Mouse (Mus musculus): ENCODE data around the gene Stx8. TPM values are rescaled to one million over a fixed set of nuclear protein-coding genes. Genes with fewer than 3 reads are reported as not detected.

Stx8 gene
- polyA plus RNA-seq, 1 experiment from 2014 or later = 74.1 TPM

- H3K27me3 ChIP-seq = no peaks in the 10 kb centered on the region; the same call in 1 of the 2 replicates
- no peak overlapping the region for H3K4me2 ChIP-seq
- no peaks in the 10 kb centered on the region for H3K36me3 ChIP-seq
- H3K9ac ChIP-seq = no peak overlapping the region
- ATAC-seq (ENCODE audit: low FRiP score) = no peak
- H3K4me1 ChIP-seq (replicated peaks) = peaks cover 50% of the 10 kb centered on the region
- no peaks in the 10 kb centered on the region for H3K9me3 ChIP-seq
- WGBS = 66% methylated on average over 10 of the region's 10 CpGs
- H3K27ac ChIP-seq = no peak overlapping the region
- H3K4me3 ChIP-seq = no peak overlapping the region
These were observed 232.7 kb downstream of the Stx8 start for GRCm38 (mm10) chr11:68198696-68199095.

- Histone ChIP-seq H3K27me3 (no peaks in the 10 kb centered on the region; the same call in 1 of the 2 replicates), H3K27ac (no peak overlapping the region), H3K4me3 (no peak overlapping the region), H3K9me3 (no peaks in the 10 kb centered on the region), H3K4me2 (no peak overlapping the region), H3K9ac (no peak overlapping the region), H3K36me3 (no peaks in the 10 kb centered on the region), H3K4me1 (replicated peaks) (peaks cover 54% of the 10 kb centered on the region)
- ATAC-seq (ENCODE audit: low FRiP score) = no peak
- WGBS = 55% methylated on average over 8 of the region's 8 CpGs
These were observed 233.1 kb downstream of the Stx8 start for GRCm38 (mm10) chr11:68199103-68199502.

- WGBS = 33% methylated on average over 10 of the region's 10 CpGs
- Histone ChIP-seq H3K36me3 (no peaks in the 10 kb centered on the region), H3K4me1 (replicated peaks) (peaks cover 54% of the 10 kb centered on the region), H3K9ac (no peak overlapping the region), H3K9me3 (no peaks in the 10 kb centered on the region), H3K4me3 (no peak overlapping the region), H3K27me3 (no peaks in the 10 kb centered on the region), H3K27ac (no peak overlapping the region), H3K4me2 (no peak overlapping the region)
- no peak for ATAC-seq (ENCODE audit: low FRiP score)
These were observed 233.9 kb downstream of the Stx8 start for GRCm38 (mm10) chr11:68199801-68200423.

- H3K36me3 ChIP-seq = no peaks in the 10 kb centered on the region
- no peak overlapping the region for H3K4me3 ChIP-seq
- no peak overlapping the region for H3K27ac ChIP-seq
- no peaks in the 10 kb centered on the region for H3K27me3 ChIP-seq
- H3K4me2 ChIP-seq = no peak overlapping the region
- H3K9ac ChIP-seq = no peak overlapping the region
- peaks cover 48% of the 10 kb centered on the region for H3K4me1 ChIP-seq (replicated peaks)
- 87% methylated on average over 4 of the region's 4 CpGs for WGBS
- no peak for ATAC-seq (ENCODE audit: low FRiP score)
- no peaks in the 10 kb centered on the region for H3K9me3 ChIP-seq
These were observed 234.5 kb downstream of the Stx8 start for GRCm38 (mm10) chr11:68200500-68200899.

- Histone ChIP-seq H3K27ac (no peak overlapping the region), H3K9me3 (no peaks in the 10 kb centered on the region)
- no peak for ATAC-seq (ENCODE audit: low FRiP score)
These were observed 235.1 kb downstream of the Stx8 start for GRCm38 (mm10) chr11:68201063-68201462.

GRCm38 (mm10) chr11:68201811-68202459 lies 235.9 kb downstream of the Stx8 start:
- Histone ChIP-seq H3K4me2 (no peak overlapping the region), H3K27me3 (no peaks in the 10 kb centered on the region), H3K9me3 (no peaks in the 10 kb centered on the region), H3K27ac (peak overlapping the region; percentile 64), H3K4me1 (replicated peaks) (peaks cover 36% of the 10 kb centered on the region), H3K4me3 (no peak overlapping the region), H3K36me3 (no peaks in the 10 kb centered on the region; the same call in 1 of the 2 replicates), H3K9ac (no peak overlapping the region)
- 82% methylated on average over 10 of the region's 10 CpGs for WGBS
- no peak for ATAC-seq (ENCODE audit: low FRiP score)

More at GRCm38 (mm10) chr11:68201063-68201462, 235.1 kb downstream of the Stx8 start:
- Histone ChIP-seq H3K36me3 (no peaks in the 10 kb centered on the region; the same call in 1 of the 2 replicates), H3K4me3 (no peak overlapping the region), H3K9ac (no peak overlapping the region), H3K27me3 (no peaks in the 10 kb centered on the region), H3K4me2 (no peak overlapping the region), H3K4me1 (replicated peaks) (peaks cover 42% of the 10 kb centered on the region)
- WGBS = 97% methylated on average over 1 of the region's 1 CpGs

- peak overlapping the region; percentile 64; the same call in 1 of the 2 replicates for H3K27ac ChIP-seq
- H3K4me1 ChIP-seq (replicated peaks) = peaks cover 41% of the 10 kb centered on the region
- no peak overlapping the region for H3K4me3 ChIP-seq
- H3K27me3 ChIP-seq = no peaks in the 10 kb centered on the region
- H3K9ac ChIP-seq = no peak overlapping the region
- no peaks in the 10 kb centered on the region for H3K9me3 ChIP-seq
- ATAC-seq (ENCODE audit: low FRiP score) = no peak
- H3K4me2 ChIP-seq = no peak overlapping the region
- no peaks in the 10 kb centered on the region; the same call in 1 of the 2 replicates for H3K36me3 ChIP-seq
- 60% methylated on average over 10 of the region's 10 CpGs for WGBS
These were observed 236.6 kb downstream of the Stx8 start for GRCm38 (mm10) chr11:68202561-68202960.

GRCm38 (mm10) chr11:68203658-68204315 lies 237.8 kb downstream of the Stx8 start:
- Histone ChIP-seq H3K27ac (peak overlapping the region; percentile 52), H3K4me1 (replicated peaks) (peaks cover 53% of the 10 kb centered on the region), H3K36me3 (peaks cover 3% of the 10 kb centered on the region; the same call in 1 of the 2 replicates), H3K9me3 (no peaks in the 10 kb centered on the region), H3K9ac (no peak overlapping the region; the same call in 1 of the 2 replicates), H3K4me2 (no peak overlapping the region), H3K4me3 (no peak overlapping the region), H3K27me3 (no peaks in the 10 kb centered on the region)
- ATAC-seq (ENCODE audit: low FRiP score) = no peak
- 60% methylated on average over 10 of the region's 10 CpGs for WGBS

- Histone ChIP-seq H3K4me2 (no peak overlapping the region), H3K27ac (no peak overlapping the region; the same call in 1 of the 2 replicates), H3K9me3 (no peaks in the 10 kb centered on the region), H3K36me3 (peaks cover 3% of the 10 kb centered on the region; the same call in 1 of the 2 replicates), H3K4me3 (no peak overlapping the region), H3K4me1 (replicated peaks) (peaks cover 49% of the 10 kb centered on the region), H3K9ac (no peak overlapping the region), H3K27me3 (no peaks in the 10 kb centered on the region)
- no peak for ATAC-seq (ENCODE audit: low FRiP score)
- WGBS = 85% methylated on average over 5 of the region's 5 CpGs
These were observed 238.4 kb downstream of the Stx8 start for GRCm38 (mm10) chr11:68204407-68204806.

GRCm38 (mm10) chr11:68205572-68206229 lies 239.7 kb downstream of the Stx8 start:
- no peak overlapping the region for H3K4me2 ChIP-seq
- H3K36me3 ChIP-seq = peaks cover 3% of the 10 kb centered on the region; the same call in 1 of the 2 replicates
- no peak overlapping the region for H3K9ac ChIP-seq
- no peaks in the 10 kb centered on the region for H3K9me3 ChIP-seq
- 0 out of 2 replicates have a peak overlapping the region, but pooled peaks have one; percentile 12 for H3K27ac ChIP-seq
- WGBS = 73% methylated on average over 10 of the region's 10 CpGs
- H3K4me3 ChIP-seq = no peak overlapping the region
- ATAC-seq (ENCODE audit: low FRiP score) = no peak; the same call in 1 of the 2 replicates
- no peaks in the 10 kb centered on the region for H3K27me3 ChIP-seq
- H3K4me1 ChIP-seq (replicated peaks) = peaks cover 40% of the 10 kb centered on the region

GRCm38 (mm10) chr11:68208023-68208422 lies 242.0 kb downstream of the Stx8 start:
- no peaks in the 10 kb centered on the region for H3K9me3 ChIP-seq
- no peak overlapping the region for H3K4me3 ChIP-seq
- WGBS = 83% methylated on average over 2 of the region's 2 CpGs
- peaks cover 45% of the 10 kb centered on the region for H3K4me1 ChIP-seq (replicated peaks)
- ATAC-seq (ENCODE audit: low FRiP score) = no peak
- 0 out of 2 replicates have a peak, but pooled peaks cover 3% of the 10 kb centered on the region for H3K27me3 ChIP-seq
- no peak overlapping the region for H3K9ac ChIP-seq
- peaks cover 7% of the 10 kb centered on the region for H3K36me3 ChIP-seq
- no peak overlapping the region for H3K4me2 ChIP-seq
- H3K27ac ChIP-seq = peak overlapping the region; percentile 2; the same call in 1 of the 2 replicates

- no peaks in the 10 kb centered on the region for H3K9me3 ChIP-seq
- no peak for ATAC-seq (ENCODE audit: low FRiP score)
- peaks cover 8% of the 10 kb centered on the region for H3K36me3 ChIP-seq
- no peak overlapping the region for H3K4me2 ChIP-seq
- H3K27ac ChIP-seq = peak overlapping the region; percentile 2; the same call in 1 of the 2 replicates
- H3K9ac ChIP-seq = no peak overlapping the region
- peaks cover 41% of the 10 kb centered on the region for H3K4me1 ChIP-seq (replicated peaks)
- 89% methylated on average over 1 of the region's 1 CpGs for WGBS
- H3K4me3 ChIP-seq = no peak overlapping the region
- H3K27me3 ChIP-seq = 0 out of 2 replicates have a peak, but pooled peaks cover 3% of the 10 kb centered on the region
These were observed 242.6 kb downstream of the Stx8 start for GRCm38 (mm10) chr11:68208582-68208981.

All from hindbrain, embryonic 13.5 days (tissue).